Mouse (Mus musculus): ENCODE measurements around the gene Upp2. TPM values are rescaled to one million over a fixed set of nuclear protein-coding genes. Genes with fewer than 3 reads are reported as not detected.

The Upp2 gene
- polyA plus RNA-seq, 1 experiment from 2014 or later, result 9.0 TPM

- Histone ChIP-seq H3K4me1 (replicated peaks; ENCODE audit: control insufficient read depth, insufficient read depth, low read length) (no peaks in the 10 kb centered on the region), H3K36me3 (ENCODE audit: control insufficient read depth, insufficient read depth, low read length) (no peaks in the 10 kb centered on the region), H3K4me3 (ENCODE audit: low read depth, low read length) (no peak overlapping the region), H3K27me3 (replicated peaks; ENCODE audit: control insufficient read depth, insufficient read depth, low read length) (no peaks in the 10 kb centered on the region), H3K27ac (ENCODE audit: low read depth) (no peak overlapping the region), H3K4me2 (ENCODE audit: low read length) (no peak overlapping the region), H3K9ac (ENCODE audit: low read length) (no peak overlapping the region), H3K9me3 (ENCODE audit: control insufficient read depth, low read length) (no peaks in the 10 kb centered on the region)
- WGBS, result 71% methylated on average over 3 of the region's 3 CpGs
- ATAC-seq (replicated peaks; ENCODE audit: low FRiP score, low TSS enrichment, low read depth) (no peak), DNase-seq (ENCODE audit: low spot score) (no peak)
Observed at GRCm38 (mm10) chr2:58613720-58614119, 46.6 kb downstream of the Upp2 start.

DNA sequence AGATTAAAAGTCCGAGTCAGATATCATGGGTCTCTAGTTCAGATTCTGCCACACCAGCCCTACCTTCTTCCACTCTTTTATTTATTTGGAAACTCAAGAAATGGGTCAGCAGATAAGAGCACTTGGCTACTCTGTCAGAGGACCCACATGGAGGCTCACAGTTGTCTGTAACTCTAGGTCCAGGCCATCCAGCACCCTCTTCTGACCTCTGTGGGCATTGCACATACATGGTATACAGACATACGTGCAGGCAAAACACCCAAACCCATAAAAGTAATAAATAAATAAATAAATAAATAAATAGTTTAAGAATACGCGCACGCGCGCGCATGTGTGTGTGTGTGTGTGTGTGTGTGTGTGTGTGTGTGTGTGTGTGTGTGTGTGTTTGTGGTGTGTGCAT is 47.8 kb downstream of the Upp2 start:
- Histone ChIP-seq H3K4me2 (ENCODE audit: low read length) (no peak overlapping the region), H3K27me3 (replicated peaks; ENCODE audit: control insufficient read depth, insufficient read depth, low read length) (no peaks in the 10 kb centered on the region), H3K36me3 (ENCODE audit: control insufficient read depth, insufficient read depth, low read length) (no peaks in the 10 kb centered on the region), H3K27ac (ENCODE audit: low read depth) (no peak overlapping the region), H3K9ac (ENCODE audit: low read length) (no peak overlapping the region), H3K4me1 (replicated peaks; ENCODE audit: control insufficient read depth, insufficient read depth, low read length) (no peaks in the 10 kb centered on the region), H3K4me3 (ENCODE audit: low read depth, low read length) (no peak overlapping the region), H3K9me3 (ENCODE audit: control insufficient read depth, low read length) (no peaks in the 10 kb centered on the region)
- 94% methylated on average over 8 of the region's 8 CpGs for WGBS
- ATAC-seq (replicated peaks; ENCODE audit: low FRiP score, low TSS enrichment, low read depth), result no peak
- DNase-seq (ENCODE audit: low spot score), result no peak

- no peak for ATAC-seq (replicated peaks; ENCODE audit: low FRiP score, low TSS enrichment, low read depth)
Observed at GRCm38 (mm10) chr2:58615766-58616165, 48.7 kb downstream of the Upp2 start.

DNA sequence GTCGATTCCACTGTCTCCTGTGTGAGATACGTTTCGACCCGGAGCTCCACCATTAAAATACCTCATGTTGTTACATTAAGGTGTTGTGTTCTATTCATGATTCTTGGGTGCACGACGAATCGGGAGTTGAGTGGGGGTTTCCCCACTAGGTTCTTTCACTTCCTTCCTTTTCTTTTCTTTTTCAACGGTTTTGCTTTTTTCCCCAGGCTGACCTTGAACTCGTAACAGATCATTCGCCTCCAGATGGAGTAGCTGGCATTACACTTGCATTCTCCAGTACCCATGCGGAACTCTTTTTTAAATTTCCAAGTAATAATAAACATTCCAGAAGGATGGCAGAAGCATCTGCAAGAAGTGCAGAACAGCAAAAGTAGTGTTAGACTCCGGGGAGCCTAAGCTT is 58.1 kb downstream of the Upp2 start:
- 72% methylated on average over 12 of the region's 12 CpGs for WGBS

More at GRCm38 (mm10) chr2:58615766-58616165, 48.7 kb downstream of the Upp2 start:
- no peaks in the 10 kb centered on the region for H3K9me3 ChIP-seq (ENCODE audit: control insufficient read depth, low read length)
- H3K27me3 ChIP-seq (replicated peaks; ENCODE audit: control insufficient read depth, insufficient read depth, low read length), result no peaks in the 10 kb centered on the region
- no peaks in the 10 kb centered on the region for H3K4me1 ChIP-seq (replicated peaks; ENCODE audit: control insufficient read depth, insufficient read depth, low read length)
- no peaks in the 10 kb centered on the region for H3K36me3 ChIP-seq (ENCODE audit: control insufficient read depth, insufficient read depth, low read length)
- no peak overlapping the region for H3K4me2 ChIP-seq (ENCODE audit: low read length)
- DNase-seq (ENCODE audit: low spot score), result no peak
- no peak overlapping the region for H3K27ac ChIP-seq (ENCODE audit: low read depth)
- H3K9ac ChIP-seq (ENCODE audit: low read length), result no peak overlapping the region
- H3K4me3 ChIP-seq (ENCODE audit: low read depth, low read length), result no peak overlapping the region
- 95% methylated on average over 5 of the region's 5 CpGs for WGBS

DNA sequence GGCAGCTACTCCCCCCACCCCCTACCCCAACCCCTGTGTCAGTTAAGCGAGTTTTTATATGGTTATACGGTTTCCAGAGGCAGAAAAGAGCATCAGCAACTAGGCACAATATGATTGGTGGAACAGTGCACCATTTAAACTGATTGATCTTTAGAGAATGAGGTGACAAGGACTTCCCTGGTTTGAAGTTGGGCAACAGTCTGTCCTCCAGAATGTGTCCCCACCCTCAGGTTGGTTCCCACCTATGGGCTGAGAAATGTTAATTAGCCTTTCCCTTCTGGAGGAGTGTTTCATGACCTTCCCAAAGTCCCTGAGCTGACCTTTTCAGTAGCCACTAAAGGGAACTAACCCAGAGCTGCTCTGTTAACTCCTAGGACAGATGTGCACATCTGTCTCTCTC is 58.6 kb downstream of the Upp2 start:
- H3K27ac ChIP-seq (ENCODE audit: low read depth), result no peak overlapping the region
- no peak overlapping the region for H3K4me2 ChIP-seq (ENCODE audit: low read length)
- H3K4me1 ChIP-seq (replicated peaks; ENCODE audit: control insufficient read depth, insufficient read depth, low read length), result no peaks in the 10 kb centered on the region
- H3K9ac ChIP-seq (ENCODE audit: low read length), result no peak overlapping the region
- H3K36me3 ChIP-seq (ENCODE audit: control insufficient read depth, insufficient read depth, low read length), result no peaks in the 10 kb centered on the region
- DNase-seq (ENCODE audit: low spot score) (no peak), ATAC-seq (replicated peaks; ENCODE audit: low FRiP score, low TSS enrichment, low read depth) (no peak)
- H3K4me3 ChIP-seq (ENCODE audit: low read depth, low read length), result no peak overlapping the region
- 32% methylated on average over 2 of the region's 2 CpGs for WGBS
- H3K27me3 ChIP-seq (replicated peaks; ENCODE audit: control insufficient read depth, insufficient read depth, low read length), result no peaks in the 10 kb centered on the region
- H3K9me3 ChIP-seq (ENCODE audit: control insufficient read depth, low read length), result no peaks in the 10 kb centered on the region

More for the DNA sequence above, 58.1 kb downstream of the Upp2 start:
- Histone ChIP-seq H3K27ac (ENCODE audit: low read depth) (no peak overlapping the region), H3K9ac (ENCODE audit: low read length) (no peak overlapping the region), H3K4me3 (ENCODE audit: low read depth, low read length) (no peak overlapping the region), H3K9me3 (ENCODE audit: control insufficient read depth, low read length) (no peaks in the 10 kb centered on the region), H3K4me1 (replicated peaks; ENCODE audit: control insufficient read depth, insufficient read depth, low read length) (no peaks in the 10 kb centered on the region), H3K4me2 (ENCODE audit: low read length) (no peak overlapping the region), H3K36me3 (ENCODE audit: control insufficient read depth, insufficient read depth, low read length) (no peaks in the 10 kb centered on the region), H3K27me3 (replicated peaks; ENCODE audit: control insufficient read depth, insufficient read depth, low read length) (no peaks in the 10 kb centered on the region)
- ATAC-seq (replicated peaks; ENCODE audit: low FRiP score, low TSS enrichment, low read depth) (no peak), DNase-seq (ENCODE audit: low spot score) (no peak)

DNA sequence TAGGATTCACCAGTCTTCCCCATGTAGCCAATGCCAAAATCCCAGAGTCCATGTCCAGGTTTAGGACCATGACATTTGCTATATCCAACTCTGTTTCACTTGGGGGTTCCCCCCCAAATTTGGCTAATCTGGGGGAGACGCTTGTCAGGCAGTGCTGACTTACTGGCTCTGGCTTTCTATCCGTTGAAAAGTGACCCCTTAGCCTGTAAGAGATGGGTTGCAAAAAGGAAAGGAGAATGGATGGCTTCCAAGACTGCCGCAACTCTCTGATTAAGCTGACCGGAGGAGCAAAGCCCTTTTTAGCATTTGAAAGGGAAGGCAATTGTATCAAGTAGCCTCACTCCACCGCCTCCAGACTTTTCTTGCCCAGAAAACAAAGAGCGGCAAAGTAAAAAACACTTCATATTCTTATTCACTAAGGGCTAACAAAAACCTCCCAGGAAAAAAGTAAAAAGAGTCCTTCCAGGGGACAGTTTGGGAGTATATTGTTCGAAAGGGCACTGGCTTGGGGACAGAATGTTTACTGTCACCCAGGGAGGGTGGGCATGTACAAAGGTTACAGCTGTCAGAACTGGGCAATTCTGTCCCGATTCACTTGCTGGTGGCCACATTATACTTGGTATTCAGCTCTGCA is 59.2 kb downstream of the Upp2 start:
- DNase-seq (ENCODE audit: low spot score) (no peak), ATAC-seq (replicated peaks; ENCODE audit: low FRiP score, low TSS enrichment, low read depth) (no peak)
- Histone ChIP-seq H3K9ac (ENCODE audit: low read length) (no peak overlapping the region), H3K36me3 (ENCODE audit: control insufficient read depth, insufficient read depth, low read length) (no peaks in the 10 kb centered on the region), H3K4me2 (ENCODE audit: low read length) (no peak overlapping the region), H3K27me3 (replicated peaks; ENCODE audit: control insufficient read depth, insufficient read depth, low read length) (no peaks in the 10 kb centered on the region), H3K4me1 (replicated peaks; ENCODE audit: control insufficient read depth, insufficient read depth, low read length) (no peaks in the 10 kb centered on the region), H3K9me3 (ENCODE audit: control insufficient read depth, low read length) (no peaks in the 10 kb centered on the region), H3K27ac (ENCODE audit: low read depth) (no peak overlapping the region), H3K4me3 (ENCODE audit: low read depth, low read length) (no peak overlapping the region)
- WGBS, result 42% methylated on average over 8 of the region's 8 CpGs

DNA sequence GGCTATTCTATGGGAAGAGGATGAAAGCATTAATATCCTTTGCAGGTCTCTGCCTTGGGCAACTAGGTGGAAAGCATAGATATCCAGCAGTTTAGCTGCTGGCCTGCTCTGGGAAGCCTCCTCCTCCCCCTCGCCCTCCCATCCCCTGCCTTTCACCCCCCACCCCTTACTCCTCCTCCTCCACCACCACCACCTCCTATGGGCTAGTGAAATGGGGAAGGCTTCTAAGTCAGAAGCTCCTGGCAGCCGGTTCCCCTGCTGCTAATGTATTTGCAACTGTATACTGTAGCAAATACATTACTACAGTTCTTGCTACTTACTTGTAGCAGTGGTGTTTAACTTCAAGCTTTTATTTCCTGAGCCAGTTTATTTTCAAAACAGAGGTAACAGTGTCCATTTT is 60.9 kb downstream of the Upp2 start:
- ATAC-seq (replicated peaks; ENCODE audit: low FRiP score, low TSS enrichment, low read depth) (no peak), DNase-seq (ENCODE audit: low spot score) (no peak)
- Histone ChIP-seq H3K27ac (ENCODE audit: low read depth) (no peak overlapping the region), H3K4me1 (replicated peaks; ENCODE audit: control insufficient read depth, insufficient read depth, low read length) (no peaks in the 10 kb centered on the region), H3K36me3 (ENCODE audit: control insufficient read depth, insufficient read depth, low read length) (no peaks in the 10 kb centered on the region), H3K4me3 (ENCODE audit: low read depth, low read length) (no peak overlapping the region), H3K9ac (ENCODE audit: low read length) (no peak overlapping the region), H3K9me3 (ENCODE audit: control insufficient read depth, low read length) (no peaks in the 10 kb centered on the region), H3K4me2 (ENCODE audit: low read length) (no peak overlapping the region), H3K27me3 (replicated peaks; ENCODE audit: control insufficient read depth, insufficient read depth, low read length) (no peaks in the 10 kb centered on the region)
- WGBS, result 53% methylated on average over 2 of the region's 2 CpGs

DNA sequence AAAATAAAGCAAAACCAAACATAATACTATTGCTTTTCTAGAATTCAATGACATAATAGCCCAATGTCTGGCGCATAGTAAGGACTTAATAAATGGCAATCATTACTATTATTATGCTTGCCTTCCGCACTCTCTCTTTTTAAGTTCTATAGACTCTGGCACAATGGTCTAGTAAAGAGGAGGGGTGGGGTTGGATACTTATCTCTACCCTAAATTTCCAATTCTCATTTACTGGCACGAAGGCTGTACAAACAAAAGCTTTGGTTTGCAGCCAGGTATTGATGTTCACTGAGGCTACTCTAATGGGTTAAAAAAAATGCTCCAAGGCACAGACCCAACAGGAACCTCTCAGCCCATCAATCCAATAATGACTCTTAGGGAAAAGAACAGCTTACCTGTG is 61.9 kb downstream of the Upp2 start:
- WGBS, result 76% methylated on average over 3 of the region's 3 CpGs

DNA sequence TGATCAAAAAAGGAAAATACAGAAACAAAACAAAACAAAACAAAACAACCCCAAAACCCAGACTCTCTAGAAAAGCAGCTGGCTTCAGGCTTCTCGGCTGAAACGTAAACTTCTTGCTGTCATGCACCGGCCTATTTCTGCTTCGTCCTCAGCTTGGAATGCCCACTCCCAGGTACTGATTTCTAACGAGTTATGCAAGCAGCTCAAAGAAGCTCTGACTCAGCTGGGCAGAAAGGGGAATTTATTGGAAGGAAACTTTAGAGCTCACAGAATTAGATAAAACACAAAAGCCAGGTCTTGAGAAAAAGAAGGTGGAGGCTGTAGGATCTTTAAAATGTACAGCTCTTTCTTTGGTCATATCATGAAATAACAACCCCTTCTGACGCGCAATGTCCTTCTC is 62.3 kb downstream of the Upp2 start:
- Histone ChIP-seq H3K27me3 (replicated peaks; ENCODE audit: control insufficient read depth, insufficient read depth, low read length) (no peaks in the 10 kb centered on the region), H3K9ac (ENCODE audit: low read length) (no peak overlapping the region), H3K27ac (ENCODE audit: low read depth) (no peak overlapping the region), H3K4me3 (ENCODE audit: low read depth, low read length) (no peak overlapping the region), H3K36me3 (ENCODE audit: control insufficient read depth, insufficient read depth, low read length) (no peaks in the 10 kb centered on the region), H3K9me3 (ENCODE audit: control insufficient read depth, low read length) (no peaks in the 10 kb centered on the region), H3K4me2 (ENCODE audit: low read length) (no peak overlapping the region), H3K4me1 (replicated peaks; ENCODE audit: control insufficient read depth, insufficient read depth, low read length) (no peaks in the 10 kb centered on the region)
- ATAC-seq (replicated peaks; ENCODE audit: low FRiP score, low TSS enrichment, low read depth) (no peak), DNase-seq (ENCODE audit: low spot score) (no peak)
- 51% methylated on average over 7 of the region's 7 CpGs for WGBS

More for the DNA sequence above, 61.9 kb downstream of the Upp2 start:
- ATAC-seq (replicated peaks; ENCODE audit: low FRiP score, low TSS enrichment, low read depth) (no peak), DNase-seq (ENCODE audit: low spot score) (no peak)
- no peak overlapping the region for H3K4me2 ChIP-seq (ENCODE audit: low read length)
- no peak overlapping the region for H3K4me3 ChIP-seq (ENCODE audit: low read depth, low read length)
- no peaks in the 10 kb centered on the region for H3K4me1 ChIP-seq (replicated peaks; ENCODE audit: control insufficient read depth, insufficient read depth, low read length)
- H3K27ac ChIP-seq (ENCODE audit: low read depth), result no peak overlapping the region
- no peaks in the 10 kb centered on the region for H3K36me3 ChIP-seq (ENCODE audit: control insufficient read depth, insufficient read depth, low read length)
- no peaks in the 10 kb centered on the region for H3K9me3 ChIP-seq (ENCODE audit: control insufficient read depth, low read length)
- H3K27me3 ChIP-seq (replicated peaks; ENCODE audit: control insufficient read depth, insufficient read depth, low read length), result no peaks in the 10 kb centered on the region
- H3K9ac ChIP-seq (ENCODE audit: low read length), result no peak overlapping the region
